Mouse (Mus musculus): ENCODE data around the gene Stx8. TPM values are rescaled to one million over a fixed set of nuclear protein-coding genes. Genes with fewer than 3 reads are reported as not detected.
A peak's percentile ranks its signal among the peaks of the same experiment; 100 is the strongest.

The Stx8 gene
- polyA plus RNA-seq, 1 experiment from 2014 or later = 43.7 TPM

- H3K9me3 ChIP-seq (replicated peaks) = no peaks in the 10 kb centered on the region
- no peaks in the 10 kb centered on the region for H3K4me1 ChIP-seq
- no peaks in the 10 kb centered on the region for H3K27me3 ChIP-seq (ENCODE audit: low read depth, poor library complexity, severe bottlenecking)
- H3K36me3 ChIP-seq = no peaks in the 10 kb centered on the region
- no peak overlapping the region for H3K4me3 ChIP-seq
- H3K27ac ChIP-seq = no peak overlapping the region
- DNase-seq (ENCODE audit: low spot score) = no peak
- WGBS = 82% methylated on average over 5 of the region's 5 CpGs
Measured at GRCm38 (mm10) chr11:67999629-68000028, 33.6 kb downstream of the Stx8 start.

DNA sequence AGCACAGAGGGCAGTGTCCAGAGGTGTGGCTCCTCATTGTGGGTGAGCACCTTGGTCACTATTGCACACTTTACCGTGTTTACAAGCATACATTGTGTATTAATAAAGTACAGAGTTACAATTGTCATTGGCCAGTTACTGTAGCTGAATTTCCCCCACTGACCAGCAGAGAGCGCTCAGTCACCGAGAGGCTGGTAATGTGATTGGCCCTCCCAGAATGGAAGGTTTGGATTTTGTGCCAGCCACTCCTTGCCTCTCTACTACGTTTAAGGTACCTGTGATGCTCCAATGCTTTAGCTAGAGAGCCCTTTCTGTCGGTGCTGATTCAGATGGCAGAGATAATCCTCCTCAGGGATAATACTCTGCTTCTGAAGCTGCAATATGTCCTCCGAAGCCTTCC lies 38.2 kb downstream of the Stx8 start:
- Histone ChIP-seq H3K36me3 (no peaks in the 10 kb centered on the region), H3K9me3 (replicated peaks) (no peaks in the 10 kb centered on the region), H3K4me3 (no peak overlapping the region), H3K27ac (no peak overlapping the region), H3K27me3 (ENCODE audit: low read depth, poor library complexity, severe bottlenecking) (no peaks in the 10 kb centered on the region), H3K4me1 (peaks cover 32% of the 10 kb centered on the region)
- DNase-seq (ENCODE audit: low spot score) = peak; percentile 73
- 27% methylated on average over 6 of the region's 6 CpGs for WGBS

GRCm38 (mm10) chr11:68006216-68006789 lies 40.3 kb downstream of the Stx8 start:
- Histone ChIP-seq H3K27ac (no peak overlapping the region), H3K4me1 (peaks cover 32% of the 10 kb centered on the region), H3K27me3 (ENCODE audit: low read depth, poor library complexity, severe bottlenecking) (no peaks in the 10 kb centered on the region), H3K9me3 (replicated peaks) (no peaks in the 10 kb centered on the region), H3K36me3 (no peaks in the 10 kb centered on the region), H3K4me3 (no peak overlapping the region)
- WGBS = 39% methylated on average over 8 of the region's 8 CpGs
- DNase-seq (ENCODE audit: low spot score) = no peak

- Histone ChIP-seq H3K9me3 (replicated peaks) (no peaks in the 10 kb centered on the region), H3K27ac (no peak overlapping the region), H3K4me3 (no peak overlapping the region), H3K36me3 (no peaks in the 10 kb centered on the region), H3K27me3 (ENCODE audit: low read depth, poor library complexity, severe bottlenecking) (no peaks in the 10 kb centered on the region), H3K4me1 (peaks cover 32% of the 10 kb centered on the region)
- no peak for DNase-seq (ENCODE audit: low spot score)
- 46% methylated on average over 6 of the region's 6 CpGs for WGBS
Measured at GRCm38 (mm10) chr11:68007645-68008044, 41.7 kb downstream of the Stx8 start.

DNA sequence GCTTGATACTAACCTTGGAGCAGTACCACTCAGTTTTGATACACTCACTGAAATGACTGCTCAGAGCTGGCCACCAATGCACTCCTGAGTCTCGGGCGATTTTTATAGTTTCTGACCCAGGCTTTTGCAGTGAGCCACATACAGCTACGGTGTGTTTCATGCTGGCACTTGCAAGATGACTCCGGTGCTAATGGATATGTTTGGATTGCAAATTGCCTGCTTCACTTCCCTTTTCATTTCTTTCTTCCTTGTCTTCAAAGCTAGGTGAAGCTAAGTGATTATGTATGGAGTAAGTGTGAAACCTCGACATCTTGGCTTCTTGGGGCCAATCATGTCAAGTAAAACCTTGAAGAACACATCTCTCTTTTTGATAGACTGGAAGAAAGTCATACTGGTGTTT lies 43.4 kb downstream of the Stx8 start:
- H3K4me1 ChIP-seq = peaks cover 32% of the 10 kb centered on the region
- H3K36me3 ChIP-seq = no peaks in the 10 kb centered on the region
- 73% methylated on average over 5 of the region's 5 CpGs for WGBS
- no peak overlapping the region for H3K4me3 ChIP-seq
- no peaks in the 10 kb centered on the region for H3K9me3 ChIP-seq (replicated peaks)
- no peak for DNase-seq (ENCODE audit: low spot score)
- no peak overlapping the region for H3K27ac ChIP-seq
- no peaks in the 10 kb centered on the region for H3K27me3 ChIP-seq (ENCODE audit: low read depth, poor library complexity, severe bottlenecking)

DNA sequence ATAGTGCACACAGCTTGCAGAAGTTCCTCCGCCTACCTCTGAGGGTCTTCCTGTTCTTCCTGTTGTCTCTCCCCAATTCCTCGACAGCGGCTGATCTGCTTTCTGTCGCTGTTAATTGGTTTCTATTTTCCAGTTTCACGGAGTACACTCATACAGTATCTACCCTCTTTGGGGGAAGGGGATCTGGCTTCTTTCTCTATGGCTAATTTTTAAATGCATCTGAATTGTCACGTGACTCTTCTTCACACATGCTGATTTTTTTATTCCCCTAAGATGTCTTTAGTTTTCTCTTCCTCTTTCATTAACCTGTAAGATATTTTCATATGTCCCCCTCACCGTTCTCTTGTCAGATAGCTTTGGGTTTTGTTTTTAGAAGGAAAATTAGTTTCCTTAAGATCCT lies 46.2 kb downstream of the Stx8 start:
- WGBS = 90% methylated on average over 7 of the region's 7 CpGs
- Histone ChIP-seq H3K36me3 (no peaks in the 10 kb centered on the region), H3K4me3 (no peak overlapping the region), H3K9me3 (replicated peaks) (no peaks in the 10 kb centered on the region), H3K4me1 (peaks cover 18% of the 10 kb centered on the region), H3K27me3 (ENCODE audit: low read depth, poor library complexity, severe bottlenecking) (no peaks in the 10 kb centered on the region), H3K27ac (no peak overlapping the region)
- DNase-seq (ENCODE audit: low spot score) = no peak

- no peaks in the 10 kb centered on the region for H3K9me3 ChIP-seq (replicated peaks)
- WGBS = 95% methylated on average over 8 of the region's 8 CpGs
- H3K27me3 ChIP-seq (ENCODE audit: low read depth, poor library complexity, severe bottlenecking) = no peaks in the 10 kb centered on the region
- H3K36me3 ChIP-seq = no peaks in the 10 kb centered on the region
- no peak overlapping the region for H3K4me3 ChIP-seq
- H3K27ac ChIP-seq = no peak overlapping the region
- H3K4me1 ChIP-seq = peaks cover 18% of the 10 kb centered on the region
- no peak for DNase-seq (ENCODE audit: low spot score)
Measured at GRCm38 (mm10) chr11:68018191-68018590, 52.2 kb downstream of the Stx8 start.

GRCm38 (mm10) chr11:68019156-68019555 lies 53.2 kb downstream of the Stx8 start:
- Histone ChIP-seq H3K9me3 (replicated peaks) (no peaks in the 10 kb centered on the region), H3K4me3 (no peak overlapping the region), H3K27ac (no peak overlapping the region), H3K36me3 (no peaks in the 10 kb centered on the region), H3K4me1 (peaks cover 20% of the 10 kb centered on the region), H3K27me3 (ENCODE audit: low read depth, poor library complexity, severe bottlenecking) (no peaks in the 10 kb centered on the region)
- no peak for DNase-seq (ENCODE audit: low spot score)
- WGBS = 86% methylated on average over 11 of the region's 11 CpGs

GRCm38 (mm10) chr11:68021976-68022375 lies 56.0 kb downstream of the Stx8 start:
- H3K36me3 ChIP-seq = no peaks in the 10 kb centered on the region
- no peaks in the 10 kb centered on the region for H3K9me3 ChIP-seq (replicated peaks)
- 95% methylated on average over 7 of the region's 7 CpGs for WGBS
- no peaks in the 10 kb centered on the region for H3K27me3 ChIP-seq (ENCODE audit: low read depth, poor library complexity, severe bottlenecking)
- no peak for DNase-seq (ENCODE audit: low spot score)
- H3K27ac ChIP-seq = no peak overlapping the region
- peaks cover 15% of the 10 kb centered on the region for H3K4me1 ChIP-seq
- no peak overlapping the region for H3K4me3 ChIP-seq

DNA sequence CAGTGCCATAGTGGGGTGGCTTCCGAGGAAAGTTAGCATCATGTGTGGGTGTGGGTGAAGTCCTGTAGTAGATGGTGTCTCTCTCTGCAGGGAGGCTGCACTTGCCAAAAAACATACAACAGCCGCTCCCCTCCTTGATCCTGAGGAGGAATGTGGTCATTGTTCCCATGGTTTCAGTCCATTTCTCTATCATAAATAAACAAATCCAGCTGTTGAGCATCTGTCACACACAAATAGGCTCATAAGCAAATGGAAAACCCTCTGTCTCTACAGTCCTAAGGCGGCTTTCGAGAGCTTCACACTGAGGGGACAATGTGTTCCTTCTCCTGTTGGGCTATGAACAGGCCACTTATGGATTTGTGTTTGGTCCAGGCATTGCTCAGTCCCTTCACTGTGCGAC lies 56.9 kb downstream of the Stx8 start:
- H3K27me3 ChIP-seq (ENCODE audit: low read depth, poor library complexity, severe bottlenecking) = no peaks in the 10 kb centered on the region

DNA sequence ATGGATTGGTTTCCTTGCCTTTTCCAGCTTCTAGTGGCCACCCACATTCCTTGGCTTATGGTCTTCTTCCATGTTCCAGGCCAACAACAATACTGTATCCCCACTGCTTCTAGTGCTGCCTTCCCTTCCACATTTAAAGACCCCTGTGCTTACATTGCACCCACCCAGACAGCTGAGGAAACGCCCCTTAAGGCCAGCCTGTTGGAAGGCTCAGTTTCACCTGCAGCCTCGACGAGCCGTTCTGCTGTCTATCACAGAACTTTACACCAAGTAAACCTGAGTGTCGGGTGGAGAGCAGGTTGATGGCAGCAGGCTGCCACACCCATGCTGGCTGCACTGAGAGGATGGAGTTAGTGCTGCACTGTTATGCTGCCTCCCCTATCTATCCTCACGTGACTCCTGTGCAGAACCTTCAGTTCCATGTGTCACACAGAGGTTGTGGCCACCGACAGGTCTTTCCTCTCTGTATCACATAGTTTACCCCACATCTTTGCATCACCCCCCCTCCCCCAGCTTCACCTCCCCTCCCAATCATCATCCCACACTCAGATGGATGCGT lies 57.9 kb downstream of the Stx8 start:
- no peaks in the 10 kb centered on the region for H3K27me3 ChIP-seq (ENCODE audit: low read depth, poor library complexity, severe bottlenecking)
- WGBS = 78% methylated on average over 8 of the region's 8 CpGs
- no peak for DNase-seq (ENCODE audit: low spot score)
- no peak overlapping the region for H3K4me3 ChIP-seq
- H3K36me3 ChIP-seq = no peaks in the 10 kb centered on the region
- H3K27ac ChIP-seq = no peak overlapping the region
- no peaks in the 10 kb centered on the region for H3K9me3 ChIP-seq (replicated peaks)
- H3K4me1 ChIP-seq = peaks cover 13% of the 10 kb centered on the region

More for the DNA sequence above, 56.9 kb downstream of the Stx8 start:
- WGBS = 90% methylated on average over 5 of the region's 5 CpGs
- DNase-seq (ENCODE audit: low spot score) = no peak
- no peaks in the 10 kb centered on the region for H3K9me3 ChIP-seq (replicated peaks)
- no peak overlapping the region for H3K4me3 ChIP-seq
- H3K27ac ChIP-seq = no peak overlapping the region
- H3K36me3 ChIP-seq = no peaks in the 10 kb centered on the region
- H3K4me1 ChIP-seq = peaks cover 15% of the 10 kb centered on the region

DNA sequence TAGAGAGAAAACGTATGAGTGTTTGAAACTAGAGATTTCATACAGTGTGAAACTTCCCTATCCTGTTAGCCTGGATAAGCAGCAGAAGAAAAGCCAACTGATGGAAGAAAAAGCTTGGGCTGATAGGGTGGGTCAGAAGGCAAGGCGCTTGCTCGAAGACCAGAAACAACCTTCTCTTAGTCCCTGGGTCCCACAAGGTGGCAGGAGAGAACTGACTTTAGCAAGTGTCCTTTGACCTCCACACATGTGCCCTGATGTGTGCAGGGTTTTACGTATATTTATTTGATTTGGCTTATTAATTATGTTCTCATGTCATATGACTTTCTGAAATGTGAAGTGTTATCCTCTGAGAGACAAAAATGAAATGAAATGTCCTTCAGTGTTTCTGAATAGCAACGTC lies 60.6 kb downstream of the Stx8 start:
- H3K4me1 ChIP-seq = peaks cover 23% of the 10 kb centered on the region
- no peak overlapping the region for H3K4me3 ChIP-seq
- WGBS = 85% methylated on average over 5 of the region's 5 CpGs
- no peaks in the 10 kb centered on the region for H3K36me3 ChIP-seq
- H3K27ac ChIP-seq = no peak overlapping the region
- H3K27me3 ChIP-seq (ENCODE audit: low read depth, poor library complexity, severe bottlenecking) = no peaks in the 10 kb centered on the region
- no peaks in the 10 kb centered on the region for H3K9me3 ChIP-seq (replicated peaks)
- no peak for DNase-seq (ENCODE audit: low spot score)

DNA sequence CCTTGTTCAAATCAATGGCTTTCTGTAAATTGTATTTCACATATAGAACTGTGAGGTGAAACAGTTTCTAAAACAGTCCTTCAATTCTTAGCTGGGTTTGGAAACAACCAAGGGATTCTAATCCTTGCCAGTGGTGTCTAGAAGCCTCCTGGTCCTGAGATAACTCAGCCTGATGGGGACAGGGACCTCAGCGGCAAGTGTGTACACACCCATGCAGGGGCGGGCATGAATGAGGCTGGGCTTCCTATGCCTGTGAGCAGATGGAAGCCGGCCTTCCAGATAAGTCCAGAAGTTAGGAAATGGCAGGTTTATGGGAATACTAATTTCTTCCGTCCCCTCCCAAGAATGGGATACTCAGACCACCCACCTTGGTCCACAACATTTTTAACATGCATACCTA lies 63.1 kb downstream of the Stx8 start:
- Histone ChIP-seq H3K27me3 (ENCODE audit: low read depth, poor library complexity, severe bottlenecking) (no peaks in the 10 kb centered on the region), H3K4me3 (no peak overlapping the region), H3K4me1 (peaks cover 23% of the 10 kb centered on the region), H3K36me3 (no peaks in the 10 kb centered on the region), H3K9me3 (replicated peaks) (no peaks in the 10 kb centered on the region), H3K27ac (no peak overlapping the region)
- WGBS = 64% methylated on average over 4 of the region's 4 CpGs
- no peak for DNase-seq (ENCODE audit: low spot score)

DNA sequence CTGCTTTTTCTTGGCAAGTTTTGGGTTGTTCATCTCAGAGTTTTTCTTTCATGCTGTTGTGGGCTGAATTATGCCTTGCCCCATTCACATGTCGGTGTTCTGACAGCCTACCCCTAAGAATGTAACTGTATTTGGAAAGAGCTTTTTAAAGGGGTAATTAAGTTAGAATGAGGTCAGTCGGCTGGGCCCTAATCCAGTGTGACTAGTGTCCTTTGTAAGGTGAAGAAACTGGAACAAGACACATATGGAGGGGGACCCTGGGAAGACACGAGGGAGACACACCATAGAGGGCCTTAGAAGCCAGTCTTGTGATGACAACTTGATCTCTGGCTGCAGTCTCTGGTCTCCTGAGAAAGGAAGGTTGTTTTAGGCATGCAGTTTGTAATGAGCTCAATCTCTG lies 63.9 kb downstream of the Stx8 start:
- 37% methylated on average over 3 of the region's 3 CpGs for WGBS

More for the DNA sequence above, 63.9 kb downstream of the Stx8 start:
- Histone ChIP-seq H3K27me3 (ENCODE audit: low read depth, poor library complexity, severe bottlenecking) (no peaks in the 10 kb centered on the region), H3K27ac (no peak overlapping the region), H3K9me3 (replicated peaks) (no peaks in the 10 kb centered on the region), H3K36me3 (no peaks in the 10 kb centered on the region), H3K4me3 (no peak overlapping the region), H3K4me1 (peaks cover 23% of the 10 kb centered on the region)
- DNase-seq (ENCODE audit: low spot score) = no peak

All from limb, embryonic 10.5 days (tissue).